Mouse (Mus musculus): Measurements from ENCODE around the gene Hibadh.
A peak's percentile ranks its signal among the peaks of the same experiment; 100 is the strongest.
"Not testable (repeated sequence)": the region's sequence is repeated elsewhere in the genome, so short reads cannot be mapped to it uniquely, and the experiment has no call there.

Gene Hibadh

DNA sequence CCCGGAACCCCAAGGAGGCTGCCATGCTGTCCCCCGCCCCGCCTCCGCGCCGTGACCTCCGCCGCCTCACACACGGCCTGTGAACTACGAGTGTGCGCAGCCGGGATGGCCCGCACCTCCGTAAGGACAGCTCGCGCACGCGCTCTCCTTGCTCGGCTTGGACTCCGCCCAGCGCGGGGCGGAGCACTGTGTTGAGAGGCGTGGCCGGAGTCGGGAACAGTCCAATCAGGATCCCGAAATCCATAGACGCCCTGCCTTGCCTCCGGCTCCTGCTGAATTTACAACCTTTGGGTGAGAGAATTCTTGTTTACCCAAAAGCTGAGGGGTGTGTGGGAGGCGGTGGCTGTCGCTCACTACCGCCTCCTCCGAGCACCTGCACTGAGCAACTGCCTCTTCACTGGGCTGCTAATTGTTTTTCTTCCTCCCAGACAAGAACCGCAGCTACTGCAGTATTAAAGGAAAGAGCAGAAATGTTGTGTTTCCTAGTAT lies at the start of gene Hibadh:
Gene Hibadh, minus strand, starts transcription at position 166 of the 489 bp plus-strand sequence.
- DNase-seq, result peak; percentile 98 to 99

DNA sequence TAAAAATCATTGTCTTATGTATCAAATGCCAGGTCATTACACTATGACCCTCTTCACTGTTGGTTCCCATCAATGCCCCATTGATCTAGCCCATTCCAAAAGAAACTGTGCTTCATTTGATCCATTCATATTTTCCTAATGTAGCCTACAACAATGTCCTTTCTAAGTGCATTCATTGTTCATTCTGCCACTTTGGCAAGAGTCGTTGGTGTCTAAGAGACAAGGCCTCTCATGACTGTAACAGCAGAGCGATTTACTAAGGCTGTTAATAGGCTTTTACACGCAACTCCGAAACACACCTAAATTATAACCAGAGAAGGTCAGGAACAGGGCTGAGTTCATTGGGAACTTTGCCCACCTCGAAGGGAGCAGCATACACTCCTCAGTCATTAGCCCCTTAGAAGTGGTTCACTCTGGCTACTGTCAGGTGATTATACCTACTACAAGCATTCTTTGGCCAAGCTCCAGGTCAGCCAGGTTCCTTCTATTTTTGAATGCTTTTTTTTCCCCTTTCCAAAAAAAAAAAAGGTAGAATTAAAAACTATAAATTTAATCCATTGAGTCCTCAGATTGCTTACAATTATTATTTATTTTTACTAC lies 46.8 kb upstream of the Hibadh start:
- no peak for DNase-seq

DNA sequence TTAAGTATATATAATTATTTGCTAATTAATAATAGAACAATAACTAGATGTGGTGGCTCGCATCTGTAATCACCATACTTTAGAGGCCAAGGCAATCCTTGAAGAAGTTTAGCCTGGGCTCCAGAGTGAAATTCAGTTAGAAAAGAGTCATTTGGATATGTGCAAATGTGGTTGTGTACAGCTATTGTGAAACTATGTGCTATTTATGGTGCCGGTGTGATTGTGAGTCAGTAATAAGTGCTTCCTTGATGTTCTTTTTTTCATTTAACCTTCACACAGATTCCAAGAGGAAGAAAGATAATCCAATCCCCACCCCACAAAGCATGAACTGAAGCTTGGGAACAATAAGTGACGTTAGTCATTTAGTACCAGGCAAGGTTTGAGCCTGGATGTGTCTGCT lies 42.4 kb upstream of the Hibadh start:
- DNase-seq, result no peak

DNA sequence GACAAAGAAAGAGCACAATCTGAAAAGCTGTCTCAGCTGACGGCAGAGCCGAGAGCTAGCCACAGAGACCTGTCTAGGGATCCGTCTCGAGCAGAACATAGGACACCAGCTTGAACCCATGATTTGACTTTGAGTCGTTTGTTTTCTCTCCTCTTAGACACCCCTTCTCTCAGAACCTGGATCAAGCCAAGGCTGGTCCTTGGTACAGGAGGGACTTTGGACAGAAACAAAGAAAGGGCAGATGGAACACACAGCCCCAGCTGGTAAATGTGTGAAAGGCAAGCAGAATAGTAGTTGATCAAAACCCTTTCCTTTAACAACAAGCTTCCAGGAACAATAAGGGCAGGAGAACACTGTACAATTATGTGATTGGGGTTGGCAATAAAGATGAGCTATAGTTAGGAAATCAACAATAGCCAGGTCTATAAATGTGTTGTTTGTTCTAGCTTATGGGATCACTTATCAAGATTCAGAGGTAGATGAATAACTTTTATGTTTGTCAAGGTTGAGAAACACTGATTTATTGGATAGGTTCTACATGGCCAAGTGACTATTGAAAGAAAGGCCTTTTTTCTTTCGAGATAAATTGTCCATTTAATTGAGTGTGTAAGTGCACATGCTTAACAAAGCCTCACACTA lies 41.8 kb upstream of the Hibadh start:
- no peak for DNase-seq

DNA sequence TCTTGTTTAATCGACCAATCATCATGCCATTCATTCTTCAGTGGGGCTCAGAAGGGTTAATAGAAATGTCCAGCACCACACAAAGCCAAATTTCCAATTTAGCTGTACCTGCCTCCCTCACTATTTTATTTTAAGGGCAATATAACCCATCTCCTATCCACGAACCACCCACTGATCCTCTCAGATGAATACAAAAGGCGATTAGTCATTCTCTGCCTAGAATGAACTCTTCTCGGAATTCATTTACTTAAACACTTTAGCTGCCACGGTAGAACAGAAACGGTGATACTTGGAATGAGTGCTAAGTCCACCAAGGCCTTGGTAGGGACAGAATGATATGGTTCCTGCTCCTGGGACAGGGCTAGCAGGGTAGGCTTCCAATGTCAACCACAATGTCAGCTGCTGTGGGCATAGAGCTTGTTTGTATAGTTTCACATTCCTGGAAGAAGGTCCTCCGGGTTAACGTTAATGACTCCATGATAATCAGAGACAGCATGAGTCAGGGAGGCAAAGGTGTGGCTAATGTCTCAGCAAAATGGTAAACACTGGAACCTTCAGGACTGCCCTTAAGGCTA lies 40.4 kb upstream of the Hibadh start:
- DNase-seq, result no peak

DNA sequence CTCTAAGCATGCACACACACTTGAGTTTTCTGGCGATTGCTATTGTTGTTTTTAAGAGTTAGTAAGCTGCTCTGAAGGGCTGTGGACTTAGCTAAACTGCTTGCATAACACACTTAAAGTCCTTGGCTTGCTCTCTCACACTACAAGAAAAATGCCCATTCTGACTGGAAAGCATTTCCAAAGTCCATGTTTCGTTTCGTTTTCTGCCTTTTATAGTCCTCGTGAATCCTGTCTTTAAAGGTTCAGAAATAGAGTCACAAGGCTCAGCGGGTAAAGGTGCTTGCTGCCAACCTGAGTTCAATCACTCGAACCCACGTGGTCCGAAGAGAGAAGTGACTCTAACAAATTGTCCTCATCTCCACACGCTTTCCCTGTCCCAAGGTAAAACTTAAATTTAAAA lies 39.4 kb upstream of the Hibadh start:
- no peak for DNase-seq

DNA sequence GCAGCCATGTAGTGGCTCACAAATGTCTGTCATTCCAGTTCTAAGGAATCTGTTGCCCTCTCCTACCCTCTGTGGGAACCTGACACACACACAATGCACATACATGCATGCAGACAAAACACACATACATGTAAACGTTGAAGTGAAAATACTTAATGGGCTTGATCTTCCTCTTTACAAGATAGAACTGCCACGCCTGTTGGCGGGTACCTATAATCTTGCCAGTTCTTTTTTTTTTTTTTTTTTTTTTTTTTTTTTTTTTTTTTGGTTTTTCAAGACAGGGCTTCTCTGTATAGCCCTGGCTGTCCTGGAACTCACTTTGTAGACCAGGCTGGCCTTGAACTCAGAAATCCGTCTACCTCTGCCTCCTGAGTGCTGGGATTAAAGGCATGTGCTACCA lies 37.3 kb upstream of the Hibadh start:
- DNase-seq, result not testable (repeated sequence)

DNA sequence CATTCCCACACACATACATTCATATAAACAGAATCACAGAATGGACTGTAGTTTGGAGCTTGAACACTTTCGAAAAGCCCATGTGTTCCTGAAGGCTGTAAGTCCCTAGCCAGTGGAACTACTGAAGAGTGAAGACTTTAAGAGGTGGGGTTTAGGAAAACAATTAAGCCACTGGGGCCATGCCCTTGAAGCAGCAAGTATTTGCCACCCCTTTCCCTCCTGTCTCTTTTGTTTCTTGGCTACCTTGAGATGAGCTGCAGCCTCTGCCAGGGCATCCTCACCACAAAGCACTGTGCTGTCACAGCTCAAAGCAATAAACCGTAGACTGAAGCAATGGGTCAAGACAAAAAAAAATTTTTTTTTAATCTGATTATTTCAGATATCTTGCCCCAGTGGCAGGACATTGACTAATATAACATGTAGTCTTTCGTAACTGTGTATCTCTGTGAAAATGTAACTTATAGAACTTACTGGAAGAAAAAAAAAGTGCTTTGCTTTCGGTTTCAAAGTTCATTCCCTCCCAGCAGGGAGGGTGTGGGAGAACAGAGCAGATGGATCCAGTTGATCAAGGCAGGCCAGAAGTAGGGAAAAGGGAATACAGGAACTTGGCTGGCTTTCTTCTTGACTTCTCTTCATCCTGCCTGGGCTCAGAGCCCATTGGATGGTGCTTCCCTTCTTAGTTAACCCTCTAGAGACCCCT lies 35.2 kb upstream of the Hibadh start:
- DNase-seq, result peak in 1 of 2 experiments; percentile 32

DNA sequence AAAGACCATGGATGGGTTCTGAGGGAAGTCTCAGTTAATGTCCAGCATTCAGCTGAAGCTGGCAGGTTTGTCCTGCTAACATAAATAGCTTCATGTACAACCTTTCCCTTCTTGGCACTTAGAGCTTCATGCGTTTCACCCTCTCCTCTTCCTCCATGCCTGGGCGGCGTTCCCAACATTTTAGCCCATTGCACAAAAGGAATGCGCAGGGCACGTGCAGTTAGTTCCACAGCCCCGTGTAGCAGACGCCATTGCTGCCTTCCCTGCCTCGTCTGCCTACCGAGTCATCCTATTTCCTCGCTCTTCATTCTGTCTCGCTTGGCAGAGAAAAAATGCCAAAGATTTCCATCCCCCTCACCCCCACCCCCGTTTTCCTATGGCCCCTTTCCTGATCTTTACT lies 34.4 kb upstream of the Hibadh start:
- DNase-seq, result no peak

DNA sequence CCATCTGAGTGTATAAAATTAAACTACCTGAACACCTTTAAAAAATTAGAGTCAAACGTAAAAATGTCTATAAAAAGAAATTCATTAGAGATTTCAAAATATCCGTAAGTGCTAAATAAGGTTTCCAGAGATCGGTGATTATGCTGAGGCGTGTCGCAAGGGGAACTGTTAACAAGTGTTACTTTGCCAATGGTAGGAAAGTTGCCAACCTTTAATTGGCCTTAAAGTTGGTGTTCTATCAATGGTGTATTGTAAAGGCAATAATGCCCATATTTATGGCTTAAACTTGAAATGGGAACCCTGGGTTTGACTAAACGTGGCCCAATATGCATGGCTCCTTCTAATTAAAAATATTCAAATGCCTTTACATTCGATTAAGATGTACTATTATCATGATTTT lies 33.5 kb upstream of the Hibadh start:
- no peak for DNase-seq

DNA sequence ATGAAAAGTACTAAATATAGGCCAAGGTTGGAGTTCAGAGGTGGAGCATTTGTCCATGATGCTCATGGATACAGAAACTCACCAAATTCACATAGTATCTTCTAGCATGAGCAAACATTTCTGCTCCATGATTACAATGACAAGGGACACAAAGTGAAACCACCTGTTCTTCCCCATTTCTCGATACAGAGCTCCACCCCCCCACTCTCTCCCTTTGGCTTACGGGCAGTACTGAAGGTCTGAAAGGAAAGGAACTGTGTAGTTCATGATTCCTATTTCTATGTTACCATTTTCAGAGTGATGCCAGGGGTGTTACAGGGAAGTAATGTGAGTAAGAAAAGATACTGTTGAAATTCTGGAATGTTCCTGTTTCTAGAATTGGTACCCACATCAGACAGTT lies 32.4 kb upstream of the Hibadh start:
- DNase-seq, result no peak

DNA sequence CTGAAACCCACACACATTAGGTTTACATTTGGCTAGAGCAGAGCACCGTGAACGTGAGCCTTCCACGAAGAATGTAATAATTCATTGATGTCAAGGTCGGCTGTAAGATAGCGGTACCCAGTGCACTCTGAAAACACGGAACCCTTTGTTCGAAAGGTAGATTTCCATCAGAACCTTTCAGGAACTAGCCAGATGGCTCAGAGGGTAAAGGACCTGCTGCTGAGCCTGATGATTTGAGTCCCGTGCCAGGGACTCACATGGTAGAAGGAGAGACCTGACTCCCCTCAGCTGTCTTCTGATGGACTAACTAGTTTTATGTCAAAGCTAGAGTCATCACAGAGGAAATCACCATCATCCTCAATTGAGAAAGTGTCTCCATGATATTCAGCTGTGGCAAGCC lies 31.6 kb upstream of the Hibadh start:
- no peak for DNase-seq

DNA sequence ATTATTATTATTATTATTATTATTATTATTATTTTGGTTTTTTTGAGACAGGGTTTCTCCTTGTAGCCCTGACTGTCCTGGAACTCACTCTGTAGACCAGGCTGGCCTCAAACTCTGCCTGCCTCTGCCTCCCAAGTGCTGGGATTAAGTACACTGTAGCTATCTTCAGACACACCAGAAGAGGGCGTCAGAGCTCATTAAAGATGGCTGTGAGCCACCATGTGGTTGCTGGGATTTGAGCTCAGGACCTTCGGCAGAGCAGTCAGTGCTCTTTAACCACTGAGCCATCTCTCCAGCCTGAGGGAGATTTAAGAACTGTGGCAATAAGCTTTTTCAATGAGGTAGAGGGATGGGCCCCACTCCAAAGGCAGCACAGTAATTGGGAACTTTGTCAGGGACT lies 29.7 kb upstream of the Hibadh start:
- not testable (repeated sequence) for DNase-seq

DNA sequence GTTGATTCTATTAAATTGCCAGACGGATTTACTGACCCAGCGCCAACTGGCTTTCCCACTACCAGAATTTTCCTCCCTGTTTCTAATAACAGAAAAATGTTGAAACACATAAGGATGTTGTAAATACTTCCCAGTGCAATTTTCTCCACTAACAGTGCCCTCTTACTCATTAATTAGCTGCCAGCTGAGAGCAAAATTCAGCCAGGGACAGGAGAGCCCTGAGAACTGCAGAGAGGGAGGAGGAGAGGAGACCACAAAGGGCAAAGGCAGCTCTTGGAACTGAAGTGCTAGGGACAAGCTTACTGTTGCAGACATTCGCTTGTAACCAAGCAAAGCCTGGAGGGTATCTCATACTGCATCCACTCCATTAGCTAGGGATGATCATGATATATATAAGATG lies 27.5 kb upstream of the Hibadh start:
- DNase-seq, result no peak

DNA sequence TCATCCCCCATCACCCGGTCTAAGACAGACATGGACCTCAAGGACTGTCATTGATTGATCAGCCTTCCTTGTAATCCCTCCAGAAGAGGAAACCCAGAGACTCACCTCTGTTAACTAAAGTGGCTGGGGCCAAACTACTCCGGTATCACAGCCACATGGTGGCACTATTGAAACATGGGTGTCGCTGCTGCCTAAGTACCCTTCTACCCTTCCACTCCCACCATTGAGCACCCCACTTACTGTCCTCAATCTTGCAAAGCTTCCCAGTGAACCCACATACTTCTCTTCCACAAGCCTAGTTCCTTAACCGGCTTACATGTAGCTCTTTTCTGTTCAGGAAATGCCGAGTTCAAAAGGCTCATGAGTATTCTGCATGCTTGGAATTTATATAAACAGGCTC lies 22.8 kb upstream of the Hibadh start:
- no peak for DNase-seq

DNA sequence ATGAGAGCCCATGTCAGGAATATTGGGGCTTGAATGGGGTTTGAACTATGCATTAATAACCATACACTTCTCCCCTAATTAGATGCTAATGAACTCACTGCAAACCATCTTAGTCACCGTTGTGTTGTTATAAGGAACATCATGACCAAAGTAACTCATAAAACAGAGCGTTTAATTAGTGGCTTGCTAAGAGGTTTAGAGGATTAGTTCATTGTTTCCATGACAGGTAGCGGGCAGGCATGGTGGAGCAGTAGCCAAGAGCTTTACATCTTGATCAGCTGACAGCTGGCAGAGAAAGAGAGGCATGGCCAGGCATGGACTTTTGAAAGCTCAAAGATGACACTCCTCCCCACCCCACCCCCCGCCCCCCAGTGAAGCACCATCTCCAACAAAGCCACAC lies 15.1 kb upstream of the Hibadh start:
- no peak for DNase-seq

DNA sequence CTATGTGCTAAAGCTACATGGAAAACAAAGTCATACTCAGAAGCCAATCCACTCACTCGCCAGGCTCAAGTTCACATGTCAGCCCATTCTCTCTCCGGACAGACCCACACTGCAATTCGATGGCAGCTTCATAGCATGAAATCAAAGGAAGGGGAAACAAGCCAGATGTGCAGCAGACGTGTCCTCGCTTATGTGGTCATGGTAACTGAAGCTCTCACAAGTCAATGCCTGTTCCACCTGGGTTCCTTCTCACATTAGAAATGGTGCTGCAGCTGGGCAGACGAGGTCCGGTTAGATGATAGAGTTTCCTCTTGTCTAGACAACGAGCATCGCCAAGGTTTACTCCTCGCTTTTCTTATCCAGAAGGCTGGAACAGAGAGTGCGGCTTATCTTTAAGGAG lies 8.6 kb upstream of the Hibadh start:
- DNase-seq, result no peak

DNA sequence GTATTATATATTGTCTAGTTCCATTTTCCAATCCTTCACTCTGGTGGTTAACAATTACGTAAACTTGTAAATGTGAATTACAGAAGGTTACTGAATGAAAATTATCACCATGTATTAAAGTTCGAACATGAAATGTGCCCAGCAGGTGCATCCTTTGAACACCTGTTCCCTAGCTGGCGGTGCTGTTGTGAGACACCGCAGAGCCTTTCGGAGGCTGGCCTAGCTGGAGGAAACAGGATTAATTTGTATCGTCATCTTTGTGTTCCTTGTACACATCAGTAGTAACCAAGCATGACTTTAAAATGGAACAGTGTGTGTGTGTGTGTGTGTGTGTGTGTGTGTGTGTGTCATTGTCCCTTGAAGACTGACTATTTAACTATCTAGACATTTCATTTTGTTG lies 7.8 kb upstream of the Hibadh start:
- DNase-seq, result no peak

DNA sequence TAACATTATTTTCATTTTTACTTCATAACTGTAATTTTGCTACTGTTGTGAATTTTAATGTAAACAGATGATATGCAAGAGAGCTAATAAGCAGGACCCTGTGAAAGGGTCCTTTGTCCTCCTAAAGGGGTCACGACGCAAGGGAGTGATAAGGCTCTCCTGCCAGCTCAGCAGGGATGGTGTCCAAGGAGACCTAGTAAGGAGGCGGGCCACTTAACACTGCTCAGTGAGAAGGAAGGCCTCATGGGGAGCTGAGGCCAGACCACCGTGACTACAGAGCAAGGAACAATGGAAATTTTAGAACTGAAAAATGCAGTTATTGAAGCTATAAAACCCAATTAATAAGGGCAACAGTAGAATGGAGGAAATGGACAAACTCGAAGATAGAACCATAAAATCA lies 5.7 kb upstream of the Hibadh start:
- DNase-seq, result no peak

DNA sequence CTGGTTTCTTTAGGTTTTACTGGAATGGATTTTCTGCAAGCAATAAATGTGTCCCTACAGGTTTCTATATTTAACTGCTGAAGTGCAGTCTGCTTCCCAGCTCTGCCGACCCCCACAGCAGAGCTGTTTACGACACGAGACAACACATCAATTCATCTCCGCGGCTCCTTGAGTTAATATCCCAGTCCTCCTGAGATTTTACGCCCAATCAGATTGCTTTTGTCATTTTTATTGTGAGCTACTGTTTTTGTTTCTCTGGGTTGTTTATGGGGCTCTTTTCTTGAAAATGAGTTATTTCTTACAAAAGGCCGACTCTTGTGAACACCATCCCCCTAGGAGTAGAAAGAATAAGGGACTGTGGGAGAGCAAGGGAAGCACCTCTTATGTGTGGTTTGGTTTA lies 2.0 kb upstream of the Hibadh start:
- no peak for DNase-seq

DNA sequence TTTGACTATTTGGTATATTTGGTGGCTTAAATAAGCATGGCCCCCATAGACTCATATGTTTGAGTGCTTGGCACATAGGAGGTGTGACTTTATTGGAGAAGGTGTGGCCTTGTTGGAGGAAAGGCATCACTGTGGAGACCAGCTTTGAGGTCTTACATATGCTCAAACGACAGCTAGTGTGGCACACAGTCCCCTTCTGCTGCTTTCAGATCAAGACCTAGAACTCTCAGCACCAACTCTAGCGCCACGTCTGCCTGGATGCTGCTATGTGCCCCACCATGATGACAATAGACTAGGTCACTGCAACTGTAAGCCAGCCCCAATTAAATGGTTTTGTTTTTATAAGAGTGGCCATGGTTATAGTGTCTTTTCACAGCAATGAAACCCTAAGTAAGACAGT lies 887 bp upstream of the Hibadh start:
- no peak for DNase-seq

DNA sequence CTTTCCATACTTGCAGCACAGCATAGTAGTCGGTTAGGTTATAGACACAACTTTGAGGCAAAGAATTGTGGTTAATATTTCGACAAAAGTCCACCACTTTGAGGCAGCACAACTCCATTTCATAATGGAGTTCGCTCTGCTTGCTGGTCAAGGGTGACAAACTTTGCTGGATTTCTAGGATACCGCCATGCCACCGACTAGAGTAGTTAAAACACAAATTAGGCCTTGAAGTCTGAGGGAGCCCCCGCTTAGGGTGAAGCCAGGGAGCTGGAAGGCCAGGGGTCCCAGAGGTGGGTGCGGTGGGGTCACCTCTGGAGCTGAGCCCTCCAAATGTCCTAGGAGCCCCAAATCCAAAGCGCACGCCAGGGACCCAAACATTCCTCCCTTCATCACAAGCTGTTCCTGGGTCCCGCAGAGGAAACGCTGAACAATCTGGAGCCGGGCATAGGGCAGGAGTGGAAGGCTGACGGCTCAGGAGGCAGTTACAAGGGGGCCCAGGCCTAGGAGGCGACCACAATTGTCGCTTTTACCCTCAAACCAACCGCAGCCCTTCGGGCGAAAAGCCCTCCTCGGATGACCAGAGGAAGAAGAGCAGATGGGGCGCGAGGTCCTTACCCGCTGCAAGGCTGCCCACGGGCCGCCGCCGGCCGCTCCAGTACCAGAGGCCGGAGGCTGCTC lies 504 bp downstream of the Hibadh start:
- no peak for DNase-seq

DNA sequence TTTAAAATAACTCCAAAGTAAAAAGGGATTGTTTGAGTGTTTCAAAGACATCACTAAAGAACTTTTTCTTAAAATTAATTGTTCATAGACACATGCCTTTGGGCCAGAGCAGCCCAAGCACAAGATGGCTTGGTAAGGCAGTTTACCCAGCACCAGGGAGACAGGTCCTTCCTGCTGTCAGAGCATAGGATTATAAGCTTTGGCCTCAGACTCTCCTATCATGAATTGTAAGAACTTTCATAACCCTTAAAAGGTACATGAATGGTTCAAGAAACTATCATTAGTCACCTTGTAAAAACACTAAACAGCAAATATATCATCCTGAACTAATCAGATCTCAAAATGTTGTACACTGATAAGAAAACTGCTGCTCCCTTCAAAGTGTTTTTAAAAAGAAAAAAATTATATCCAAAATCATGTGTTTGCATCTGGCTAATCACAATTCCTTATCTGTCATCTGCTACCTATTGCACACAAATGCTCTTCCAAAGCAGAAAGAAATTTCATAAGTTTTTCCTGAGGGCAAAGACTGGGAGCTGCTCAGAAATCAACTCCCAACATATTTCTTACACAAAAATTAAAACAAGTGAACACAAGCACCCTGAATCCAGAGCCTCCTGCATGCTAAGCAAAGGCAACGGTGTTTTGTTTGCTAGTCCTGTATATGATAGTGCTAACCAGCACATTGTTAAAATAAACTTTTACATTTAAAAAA lies 1.6 kb downstream of the Hibadh start:
- no peak for DNase-seq

Data from lung, postnatal 4 days (tissue).